Mouse (Mus musculus): ENCODE results near the gene Svs1. TPM values are rescaled to one million over a fixed set of nuclear protein-coding genes. Genes with fewer than 3 reads are reported as not detected.

Gene Svs1
- total RNA-seq, 1 experiment: not detected

GRCm38 (mm10) chr6:49032783-49033182, 46.1 kb downstream of the Svs1 start:
- Histone ChIP-seq H3K36me3 (ENCODE audit: control insufficient read depth, insufficient read depth, low read length, poor library complexity, severe bottlenecking) (no peaks in the 10 kb centered on the region), H3K9ac (ENCODE audit: insufficient read depth, low read depth, low read length, poor library complexity, severe bottlenecking) (no peak overlapping the region)

GRCm38 (mm10) chr6:49036275-49037267, 49.9 kb downstream of the Svs1 start, which contains the start of gene Gpnmb:
Gene Gpnmb (plus strand): TSS chr6:49036546.
- Histone ChIP-seq H3K4me1 (ENCODE audit: control insufficient read depth in 2 of 2, insufficient read depth in 2 of 2, low read length in 2 of 2, poor library complexity in 1 of 2) (peaks cover 0 to 2% of the 10 kb centered on the region in 2 experiments; a peak in 2 of 4 replicates), H3K4me3 (ENCODE audit: insufficient read depth in 1 of 2, low read depth in 1 of 2, low read length in 2 of 2, poor library complexity in 1 of 2, severe bottlenecking in 1 of 2) (peak within 1 kb of the TSS; percentile 35 to 46), H3K9ac (ENCODE audit: insufficient read depth, low read depth, low read length, poor library complexity, severe bottlenecking) (peak within 1 kb of the TSS; percentile 6; the same call in 1 of the 2 replicates), H3K36me3 (ENCODE audit: control insufficient read depth, insufficient read depth, low read length, poor library complexity, severe bottlenecking) (no peaks in the 10 kb centered on the region), H3K9me3 (ENCODE audit: control insufficient read depth, insufficient read depth, low read depth, low read length) (no peaks in the 10 kb centered on the region), H3K27ac (ENCODE audit: insufficient read depth, low read depth, low read length, poor library complexity, severe bottlenecking) (no peak within 1 kb of the TSS)
- no peak for DNase-seq (ENCODE audit: low read depth, low spot score)
- in situ Hi-C loops (cut with MboI; ENCODE audit: low sequenced_read_pairs in 2 of 2, unreplicated experiment in 2 of 2): loop anchor here in 1 of 2 experiments (25.0 kb wide), 1 partner anchor 326 kb away; the partner anchor contains the start of gene Fam221a
- TF ChIP-seq ZC3H11A (IDR thresholded peaks at IDR 0.05; ENCODE audit: borderline replicate concordance, low read depth, low read length) (no peak), HCFC1 (IDR thresholded peaks at IDR 0.05; ENCODE audit: borderline replicate concordance, insufficient read depth, low read length) (no peak), ZNF384 (IDR thresholded peaks at IDR 0.05; ENCODE audit: low read depth, low read length) (no peak), CHD2 (IDR thresholded peaks at IDR 0.05; ENCODE audit: low read depth, low read length) (no peak), MAFK (IDR thresholded peaks at IDR 0.05; ENCODE audit: insufficient read depth, low read depth, low read length) (no peak)

More at GRCm38 (mm10) chr6:49032783-49033182, 46.1 kb downstream of the Svs1 start:
- Histone ChIP-seq H3K4me3 (ENCODE audit: insufficient read depth in 1 of 2, low read depth in 1 of 2, low read length in 2 of 2, poor library complexity in 1 of 2, severe bottlenecking in 1 of 2) (no peak overlapping the region), H3K27ac (ENCODE audit: insufficient read depth, low read depth, low read length, poor library complexity, severe bottlenecking) (no peak overlapping the region), H3K9me3 (ENCODE audit: control insufficient read depth, insufficient read depth, low read depth, low read length) (no peaks in the 10 kb centered on the region), H3K4me1 (ENCODE audit: control insufficient read depth in 2 of 2, insufficient read depth in 2 of 2, low read length in 2 of 2, poor library complexity in 1 of 2) (no peaks in the 10 kb centered on the region; a peak in 1 of 4 replicates)
- no peak for DNase-seq (ENCODE audit: low read depth, low spot score)
- no peak for TF ChIP-seq CHD2 (IDR thresholded peaks at IDR 0.05; ENCODE audit: low read depth, low read length)
- no peak for TF ChIP-seq MAFK (IDR thresholded peaks at IDR 0.05; ENCODE audit: insufficient read depth, low read depth, low read length)
- no peak for TF ChIP-seq ZC3H11A (IDR thresholded peaks at IDR 0.05; ENCODE audit: borderline replicate concordance, low read depth, low read length)
- in situ Hi-C loops (cut with MboI; ENCODE audit: low sequenced_read_pairs in 2 of 2, unreplicated experiment in 2 of 2): loop anchor here in 1 of 2 experiments (25.0 kb wide), 1 partner anchor 330 kb away; the partner anchor contains the start of gene Fam221a

GRCm38 (mm10) chr6:49037268-49037662, 50.6 kb downstream of the Svs1 start:
- H3K27ac ChIP-seq (ENCODE audit: insufficient read depth, low read depth, low read length, poor library complexity, severe bottlenecking): no peak overlapping the region
- H3K9ac ChIP-seq (ENCODE audit: insufficient read depth, low read depth, low read length, poor library complexity, severe bottlenecking): peak overlapping the region; percentile 6; the same call in 1 of the 2 replicates
- no peaks in the 10 kb centered on the region for H3K9me3 ChIP-seq (ENCODE audit: control insufficient read depth, insufficient read depth, low read depth, low read length)
- H3K36me3 ChIP-seq (ENCODE audit: control insufficient read depth, insufficient read depth, low read length, poor library complexity, severe bottlenecking): no peaks in the 10 kb centered on the region
- in situ Hi-C loops (cut with MboI; ENCODE audit: low sequenced_read_pairs in 2 of 2, unreplicated experiment in 2 of 2): loop anchor here in 1 of 2 experiments (25.0 kb wide), 1 partner anchor 325 kb away; the partner anchor contains the start of gene Fam221a
- peak overlapping the region; percentile 35 to 46 for H3K4me3 ChIP-seq (ENCODE audit: insufficient read depth in 1 of 2, low read depth in 1 of 2, low read length in 2 of 2, poor library complexity in 1 of 2, severe bottlenecking in 1 of 2)
- no peak for DNase-seq (ENCODE audit: low read depth, low spot score)
- TF ChIP-seq ZC3H11A (IDR thresholded peaks at IDR 0.05; ENCODE audit: borderline replicate concordance, low read depth, low read length) (no peak), MAFK (IDR thresholded peaks at IDR 0.05; ENCODE audit: insufficient read depth, low read depth, low read length) (no peak)
- peaks cover 0 to 2% of the 10 kb centered on the region in 2 experiments; a peak in 2 of 4 replicates for H3K4me1 ChIP-seq (ENCODE audit: control insufficient read depth in 2 of 2, insufficient read depth in 2 of 2, low read length in 2 of 2, poor library complexity in 1 of 2)

DNA sequence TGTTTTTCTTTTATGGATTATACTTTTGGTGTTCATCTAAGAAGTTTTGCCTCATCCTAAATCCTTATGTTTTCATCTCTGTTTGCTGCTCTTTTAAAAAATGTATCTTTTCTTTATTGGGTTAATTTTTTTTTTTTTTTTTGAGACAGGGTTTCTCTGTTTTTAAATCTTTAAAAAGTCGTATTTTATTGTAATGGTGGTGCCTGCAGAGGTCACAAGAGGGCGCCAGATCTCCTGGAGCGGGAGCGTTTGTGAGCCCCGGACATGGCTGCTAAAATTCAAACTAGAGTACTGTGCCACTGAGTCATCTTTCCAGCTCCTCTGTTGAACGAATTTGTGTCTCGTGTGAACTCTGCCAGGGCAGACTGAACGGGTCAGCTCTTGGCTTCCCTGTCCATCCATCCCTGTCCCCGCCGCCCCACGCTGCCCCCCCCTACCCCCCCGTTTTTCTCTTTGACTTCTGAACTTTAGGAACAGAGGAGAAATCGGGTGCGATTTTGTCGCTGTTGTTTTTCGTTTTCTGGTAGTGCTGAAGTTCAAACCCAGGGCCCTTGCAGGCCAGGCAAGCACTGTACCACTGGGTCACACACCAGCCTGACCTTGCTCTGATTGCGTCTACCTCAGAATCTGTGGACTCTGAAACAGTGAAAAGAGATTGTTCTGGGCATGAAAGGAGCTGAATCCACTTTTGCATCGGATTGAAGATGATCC, 53.0 kb downstream of the Svs1 start:
- TF ChIP-seq ZNF384 (IDR thresholded peaks at IDR 0.05; ENCODE audit: low read depth, low read length) (peak; percentile 53; the same call in 1 of the 2 replicates), HCFC1 (IDR thresholded peaks at IDR 0.05; ENCODE audit: borderline replicate concordance, insufficient read depth, low read length) (no peak), CHD2 (IDR thresholded peaks at IDR 0.05; ENCODE audit: low read depth, low read length) (no peak), ZC3H11A (IDR thresholded peaks at IDR 0.05; ENCODE audit: borderline replicate concordance, low read depth, low read length) (peak; percentile 88)
- H3K27ac ChIP-seq (ENCODE audit: insufficient read depth, low read depth, low read length, poor library complexity, severe bottlenecking): no peak overlapping the region
- H3K4me1 ChIP-seq (ENCODE audit: control insufficient read depth in 2 of 2, insufficient read depth in 2 of 2, low read length in 2 of 2, poor library complexity in 1 of 2): peaks cover 0 to 2% of the 10 kb centered on the region in 2 experiments; a peak in 2 of 4 replicates
- no peaks in the 10 kb centered on the region for H3K36me3 ChIP-seq (ENCODE audit: control insufficient read depth, insufficient read depth, low read length, poor library complexity, severe bottlenecking)
- in situ Hi-C loops (cut with MboI; ENCODE audit: low sequenced_read_pairs in 2 of 2, unreplicated experiment in 2 of 2): loop anchor here in 1 of 2 experiments (25.0 kb wide), 1 partner anchor 323 kb away; the partner anchor contains the start of gene Fam221a
- DNase-seq (ENCODE audit: low read depth, low spot score): no peak
- 0 out of 2 replicates have a peak overlapping the region, but pooled peaks have one; percentile 50 for H3K9ac ChIP-seq (ENCODE audit: insufficient read depth, low read depth, low read length, poor library complexity, severe bottlenecking)
- no peaks in the 10 kb centered on the region for H3K9me3 ChIP-seq (ENCODE audit: control insufficient read depth, insufficient read depth, low read depth, low read length)
- H3K4me3 ChIP-seq (ENCODE audit: insufficient read depth in 1 of 2, low read depth in 1 of 2, low read length in 2 of 2, poor library complexity in 1 of 2, severe bottlenecking in 1 of 2): peak overlapping the region in 1 of 2 experiments; percentile 22; a peak in 1 of 4 replicates

Other genes starting within 250 kb of the Svs1 start
- 0.58 TPM in 1 of 2 replicates, not detected in the other for gene Gimap1, start 247.8 kb upstream of the Svs1 start, total RNA-seq (2012; rRNA removed)
- gene Gimap5, start 240.7 kb upstream of the Svs1 start, total RNA-seq (2012; rRNA removed): 0.31 TPM in 1 of 2 replicates, not detected in the other
- 0.09 TPM in 1 of 2 replicates, not detected in the other for gene Gimap3, start 216.0 kb upstream of the Svs1 start, total RNA-seq (2012; rRNA removed)
- 0.90 and 7.8 TPM in 2 replicates for gene Tmem176a, start 145.9 kb upstream of the Svs1 start, total RNA-seq (2012; rRNA removed)
- 0.74 and 4.7 TPM in 2 replicates for gene Tmem176b, start 145.4 kb upstream of the Svs1 start, total RNA-seq (2012; rRNA removed)
- 0.31 and 0.32 TPM in 2 replicates for gene Aoc1, start 114.0 kb upstream of the Svs1 start, total RNA-seq (2012; rRNA removed)
- gene 1600015I10Rik, start 57.0 kb upstream of the Svs1 start, total RNA-seq (2012; rRNA removed): not detected in 2 replicates
- 0.13 TPM in 1 of 2 replicates, not detected in the other for gene Doxl2, start 11.9 kb upstream of the Svs1 start, total RNA-seq (2012; rRNA removed)
- gene Gpnmb, start 49.7 kb downstream of the Svs1 start, total RNA-seq (2012; rRNA removed): 0.63 and 0.89 TPM in 2 replicates
- 27.3 and 28.8 TPM in 2 replicates for gene Malsu1, start 86.9 kb downstream of the Svs1 start, total RNA-seq (2012; rRNA removed)
- 20.0 and 32.8 TPM in 2 replicates for gene Igf2bp3, start 228.1 kb downstream of the Svs1 start, total RNA-seq (2012; rRNA removed)